Mouse (Mus musculus): ENCODE measurements at regions not wholly inside any gene's neighbourhood (a gene's known extent, or its start where the extent isn't known, plus 50 kb on each side); places are given as distances from the start of the nearest gene placed in this dataset.

DNA sequence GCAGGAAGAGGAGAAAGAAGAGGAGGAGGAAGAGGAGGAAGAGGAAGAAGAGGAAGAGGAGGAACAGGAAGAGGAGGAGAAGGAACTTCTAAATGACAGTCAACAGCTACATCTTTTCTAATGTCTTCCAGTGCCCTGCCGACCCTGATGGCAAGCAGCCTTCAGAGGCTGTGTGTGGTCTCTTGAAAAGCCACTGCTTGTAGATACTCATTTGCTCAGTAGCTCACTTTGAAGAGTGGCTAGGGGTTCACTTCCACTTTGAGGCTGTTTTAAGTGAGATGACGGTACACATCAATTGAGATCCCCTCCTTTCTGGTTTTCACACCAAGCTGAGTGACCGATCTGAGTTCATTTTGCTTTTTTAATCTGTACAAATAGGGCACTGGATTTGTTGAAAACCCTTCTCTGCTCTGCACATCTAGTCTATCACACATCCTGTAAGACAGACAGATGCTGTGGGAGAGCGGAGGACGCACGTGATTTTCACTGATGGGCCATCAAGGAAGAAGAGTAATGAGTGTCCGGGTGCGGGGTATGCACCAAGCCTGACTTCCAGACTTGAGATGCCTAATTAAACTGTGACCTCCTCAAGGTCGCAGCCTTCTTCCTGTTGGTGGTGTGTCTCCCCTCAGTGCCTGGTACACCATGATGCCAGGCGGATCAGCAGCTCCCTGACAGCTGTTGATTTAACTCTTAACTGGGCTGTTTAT lies 239.0 kb downstream of the Mtx2 start:
- no peak for DNase-seq

DNA sequence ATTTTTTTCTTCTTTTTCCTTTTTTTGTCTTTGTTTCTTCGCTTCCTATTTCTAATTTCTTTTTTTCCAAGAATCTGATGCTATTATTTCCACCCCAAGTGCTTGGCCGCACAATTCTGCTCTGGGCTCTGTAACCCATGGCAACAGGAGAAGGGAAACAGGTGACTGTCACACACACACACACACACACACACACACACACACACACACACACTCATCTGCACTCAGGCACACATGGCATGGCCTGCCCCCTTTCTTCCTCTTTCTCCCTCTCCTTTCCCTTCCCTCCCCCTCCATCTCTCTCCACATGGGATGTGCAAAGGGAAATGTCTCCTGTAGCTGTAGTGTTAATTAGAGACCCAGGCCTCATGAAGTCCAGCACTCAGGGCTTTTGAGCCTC lies 239.7 kb downstream of the Mtx2 start:
- no peak for DNase-seq

DNA sequence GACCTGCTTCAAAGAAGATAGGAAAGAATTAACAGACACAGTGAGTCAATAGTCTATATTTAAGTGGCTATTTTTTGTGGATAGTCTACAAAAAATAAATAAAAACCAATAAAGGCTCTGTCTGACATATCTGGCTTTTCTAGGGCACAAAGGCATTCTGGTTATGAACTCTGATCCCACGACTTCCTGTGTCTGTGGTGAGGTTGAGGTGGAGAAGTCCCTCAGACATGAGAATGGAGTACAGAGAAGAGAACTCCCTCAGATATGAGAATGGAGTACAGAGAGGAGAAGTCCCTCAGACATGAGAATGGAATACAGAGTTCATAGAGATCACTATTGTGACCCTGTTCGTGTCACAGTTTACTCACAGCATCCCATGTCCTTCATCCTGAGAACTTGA lies 243.7 kb downstream of the Mtx2 start:
- DNase-seq, result no peak

DNA sequence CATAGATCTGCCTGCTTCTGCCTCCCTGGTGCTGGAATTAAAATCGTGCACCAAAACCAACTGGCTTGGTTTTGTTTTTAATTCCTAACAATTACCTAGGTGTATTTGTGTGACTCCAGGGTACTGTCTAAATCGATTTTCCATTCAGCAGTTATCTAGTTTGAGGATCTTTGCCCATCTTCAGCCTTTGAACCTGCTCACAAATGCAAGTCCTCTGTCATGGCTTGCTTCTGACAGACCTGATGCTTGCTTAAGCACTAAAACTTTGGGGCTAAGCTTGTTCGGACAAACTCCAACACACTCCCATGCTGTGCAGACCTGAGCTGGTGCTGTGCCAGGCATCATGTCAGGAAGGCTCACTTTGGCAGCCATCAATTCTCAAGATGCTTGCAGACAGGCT lies 246.4 kb downstream of the Mtx2 start:
- DNase-seq, result no peak

DNA sequence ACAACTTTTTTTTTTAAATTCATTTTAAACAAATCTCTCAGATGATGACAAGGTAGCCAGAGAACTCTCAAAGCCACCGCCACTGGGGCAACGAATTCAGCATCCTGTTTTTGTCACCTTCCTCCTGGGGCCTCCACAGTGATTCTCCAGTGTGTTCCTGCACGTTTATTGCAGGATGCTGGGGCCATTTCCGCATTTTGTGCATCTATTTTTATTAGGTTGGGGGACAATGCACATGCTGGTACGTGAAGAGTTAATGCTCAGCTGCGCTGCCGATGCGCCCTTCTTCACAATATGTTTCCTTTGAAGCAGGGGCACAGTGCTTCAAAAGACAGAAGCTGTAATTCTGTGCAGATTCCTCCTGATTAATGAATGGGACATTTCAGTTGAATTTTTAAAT lies 246.9 kb downstream of the Mtx2 start:
- DNase-seq, result no peak

DNA sequence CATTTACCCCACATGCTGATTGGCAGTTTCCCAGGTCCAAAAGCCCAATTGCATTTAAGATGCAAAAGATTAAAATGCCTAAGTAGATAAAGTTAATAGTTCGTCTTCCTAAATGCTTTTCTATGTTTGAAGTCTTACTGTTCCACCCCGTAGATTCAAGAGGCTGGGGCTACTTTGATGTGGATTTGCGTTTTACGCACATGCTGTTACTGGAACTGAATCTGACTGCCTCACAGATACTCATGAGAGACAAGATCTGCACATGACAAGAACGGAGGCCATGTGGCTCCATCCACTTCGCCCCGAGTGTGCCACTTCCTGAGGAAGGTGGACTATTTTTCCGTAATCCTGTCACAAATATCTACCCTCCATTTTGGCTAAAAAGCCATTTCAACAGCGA lies 247.6 kb downstream of the Mtx2 start:
- peak; percentile 39 to 71 for DNase-seq

DNA sequence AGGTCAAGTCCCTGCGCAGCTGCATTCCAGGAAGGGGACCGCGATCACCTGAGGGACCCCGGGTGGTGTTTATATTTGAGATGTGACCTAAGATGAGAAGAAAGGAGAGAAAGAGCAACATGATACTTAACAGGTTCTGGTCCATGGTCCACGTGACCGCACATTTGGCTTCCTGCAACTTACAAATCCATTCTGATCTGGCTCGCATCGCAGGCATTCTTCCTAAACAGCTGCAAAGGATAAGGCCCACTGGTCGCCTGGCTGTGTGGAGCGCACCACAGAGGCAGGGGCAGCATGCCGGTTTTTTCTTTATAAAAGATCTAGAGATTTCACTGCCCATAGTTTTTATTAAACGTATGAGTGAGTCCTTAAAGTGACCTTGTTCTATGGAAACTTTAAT lies 261.6 kb downstream of the Mtx2 start:
- no peak for DNase-seq

DNA sequence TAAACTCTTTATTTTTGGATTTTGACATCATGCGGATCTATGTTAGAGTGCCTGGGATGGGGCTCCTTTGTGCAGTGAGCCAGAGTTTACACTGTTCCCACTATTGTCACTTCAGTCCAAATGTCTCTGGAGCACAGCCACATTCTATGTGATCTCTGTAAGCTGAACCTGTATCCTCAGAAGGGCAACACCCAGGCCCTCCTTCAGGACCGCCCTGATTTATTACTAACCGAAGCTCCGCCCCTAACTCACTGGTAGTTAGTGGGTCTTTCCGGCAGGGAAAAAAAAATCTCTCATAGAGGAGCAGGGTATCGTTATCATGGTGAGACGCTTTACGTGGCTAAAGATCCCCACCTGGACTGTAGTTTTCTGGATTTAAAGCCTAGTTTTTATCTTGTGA lies 263.6 kb downstream of the Mtx2 start:
- DNase-seq, result no peak

DNA sequence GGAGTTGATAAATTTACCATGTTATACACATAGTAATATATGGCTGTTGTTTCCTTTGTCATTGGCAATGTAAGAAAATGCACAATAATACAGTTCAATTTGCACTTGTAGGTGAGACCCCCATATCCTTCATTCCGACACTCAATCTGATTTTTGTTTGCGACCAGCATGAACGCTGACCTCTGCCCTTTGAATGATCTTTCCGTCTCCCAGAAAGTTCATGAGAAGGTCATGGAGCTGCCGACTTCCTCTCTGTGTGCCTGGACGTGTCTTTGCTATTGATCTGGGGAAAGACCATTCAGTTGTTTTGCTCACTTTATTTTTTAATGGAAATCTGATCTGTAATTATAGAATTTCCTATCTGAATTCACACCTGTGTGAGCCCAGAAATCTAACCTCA lies 264.0 kb downstream of the Mtx2 start:
- no peak for DNase-seq

DNA sequence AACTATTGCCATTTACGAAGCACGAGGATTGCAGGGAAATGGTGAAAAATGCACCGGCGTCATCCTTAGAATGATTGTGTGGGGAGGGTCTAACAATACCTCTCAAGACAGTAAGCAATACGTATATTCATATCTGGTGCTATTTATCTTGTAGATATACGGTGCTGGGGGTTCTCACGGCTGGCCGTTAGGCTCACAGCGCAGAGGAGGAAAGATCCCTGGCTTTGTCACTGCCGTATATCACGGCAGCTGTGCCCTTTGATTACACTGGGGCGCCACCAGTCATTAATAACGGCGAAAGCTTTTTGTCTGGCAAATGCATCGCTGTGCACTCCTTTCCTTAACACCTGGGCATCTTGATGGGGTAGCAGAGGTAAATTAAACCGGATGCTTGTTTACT lies 264.8 kb downstream of the Mtx2 start:
- DNase-seq, result no peak

DNA sequence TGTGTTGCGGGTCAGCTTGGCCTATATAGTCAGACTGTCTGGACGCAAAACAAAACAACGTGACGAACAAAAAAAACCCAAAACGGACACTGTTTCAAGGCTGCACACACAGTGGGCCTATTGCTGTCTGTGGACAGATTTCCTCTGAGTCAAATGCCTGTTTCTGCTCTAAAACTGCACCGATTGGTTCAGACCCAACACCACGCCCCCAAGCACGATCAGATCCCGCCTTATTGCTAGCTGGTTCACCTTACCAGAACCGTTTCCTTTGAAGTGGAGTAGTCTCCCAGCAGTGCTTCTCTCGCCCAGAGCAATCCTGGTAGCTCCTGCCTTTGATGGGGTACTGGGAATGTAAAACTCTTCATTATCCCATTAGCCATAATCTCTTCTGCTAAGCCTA lies 275.9 kb downstream of the Mtx2 start:
- DNase-seq, result peak; percentile 2 to 5

DNA sequence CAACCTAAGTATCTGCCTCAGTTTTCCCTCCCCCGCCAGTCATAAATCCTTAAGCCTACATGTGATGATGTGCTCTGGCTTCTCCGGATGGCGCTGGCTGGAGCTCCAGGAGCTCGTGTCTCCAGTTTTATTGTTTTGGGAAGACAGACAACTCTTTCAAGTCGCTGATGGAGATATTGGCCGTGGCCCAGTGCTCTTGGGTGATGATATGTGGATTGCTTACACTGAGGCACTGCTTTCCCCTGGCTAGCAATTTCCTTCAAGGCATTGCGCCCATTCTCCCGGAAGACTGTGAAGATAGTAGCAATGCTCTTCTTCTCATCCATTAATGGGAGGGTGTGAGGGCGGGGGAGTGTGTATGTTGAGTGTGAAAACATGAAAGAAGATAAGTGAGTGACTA lies 287.1 kb downstream of the Mtx2 start:
- no peak for DNase-seq

DNA sequence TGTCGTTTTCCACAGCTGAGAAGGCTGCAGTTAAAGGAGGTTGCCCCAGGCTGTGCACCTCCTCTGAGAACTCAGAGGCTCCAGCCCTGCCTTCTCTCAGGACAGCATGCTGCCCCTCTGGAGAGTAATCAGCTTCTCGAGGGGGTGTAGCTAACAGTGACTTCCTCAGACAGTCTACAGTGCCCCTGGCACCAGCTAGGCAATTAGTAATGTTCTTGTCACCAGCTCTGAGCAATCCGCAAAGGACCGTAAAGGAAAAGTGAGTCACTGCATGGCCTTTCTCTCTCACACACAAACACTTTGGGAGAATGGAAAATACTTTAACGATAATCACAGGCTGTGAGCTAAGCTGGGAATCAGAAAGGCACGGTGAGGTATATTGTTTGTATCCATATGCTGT lies 288.8 kb downstream of the Mtx2 start:
- DNase-seq, result no peak

DNA sequence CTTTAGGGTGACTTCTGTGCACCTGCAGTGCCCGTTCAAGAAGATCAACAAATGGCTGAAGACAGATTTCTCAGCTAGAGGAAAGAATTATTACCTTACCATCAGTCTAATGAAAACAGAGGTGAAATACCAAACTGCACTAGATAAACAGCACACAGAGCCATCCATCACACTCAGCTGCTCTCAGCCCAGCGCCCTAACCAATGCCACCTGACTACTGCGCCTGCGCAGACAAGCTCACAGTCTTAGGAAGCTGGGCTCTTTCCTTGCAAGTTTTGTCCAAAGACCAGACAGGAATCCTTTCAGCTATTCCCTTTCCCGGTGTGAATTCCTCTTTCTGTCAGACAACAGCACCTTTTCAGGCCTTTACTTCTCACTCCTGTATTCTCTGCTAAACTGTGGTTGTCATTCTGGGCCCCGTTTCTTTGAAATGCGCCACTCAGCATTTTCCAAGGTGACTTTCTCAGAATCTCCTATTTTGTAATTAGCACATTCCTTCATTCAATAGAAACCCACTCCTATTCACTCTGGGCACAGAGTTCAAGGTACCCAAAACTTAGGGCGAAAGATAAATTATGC lies 292.8 kb downstream of the Mtx2 start:
- no peak for DNase-seq

DNA sequence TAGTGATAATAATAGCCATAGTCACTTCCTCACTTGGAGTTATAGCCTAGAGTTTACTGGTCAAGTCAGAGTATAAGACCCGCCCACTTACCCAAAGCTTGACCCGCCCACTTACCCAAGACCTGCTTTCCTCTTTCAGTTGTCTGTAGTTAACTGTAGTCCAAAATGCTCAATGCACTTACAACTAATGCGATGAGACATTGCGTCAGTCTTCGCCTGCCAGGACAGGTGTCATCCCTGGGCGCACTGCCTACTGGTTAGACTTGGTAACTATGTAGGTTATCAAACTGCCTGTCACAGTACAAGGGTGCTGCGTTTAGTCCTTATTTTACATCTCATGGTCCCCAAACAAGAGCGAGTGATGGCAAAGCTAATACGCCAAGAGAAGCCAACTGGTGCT lies 294.0 kb downstream of the Mtx2 start:
- no peak for DNase-seq

DNA sequence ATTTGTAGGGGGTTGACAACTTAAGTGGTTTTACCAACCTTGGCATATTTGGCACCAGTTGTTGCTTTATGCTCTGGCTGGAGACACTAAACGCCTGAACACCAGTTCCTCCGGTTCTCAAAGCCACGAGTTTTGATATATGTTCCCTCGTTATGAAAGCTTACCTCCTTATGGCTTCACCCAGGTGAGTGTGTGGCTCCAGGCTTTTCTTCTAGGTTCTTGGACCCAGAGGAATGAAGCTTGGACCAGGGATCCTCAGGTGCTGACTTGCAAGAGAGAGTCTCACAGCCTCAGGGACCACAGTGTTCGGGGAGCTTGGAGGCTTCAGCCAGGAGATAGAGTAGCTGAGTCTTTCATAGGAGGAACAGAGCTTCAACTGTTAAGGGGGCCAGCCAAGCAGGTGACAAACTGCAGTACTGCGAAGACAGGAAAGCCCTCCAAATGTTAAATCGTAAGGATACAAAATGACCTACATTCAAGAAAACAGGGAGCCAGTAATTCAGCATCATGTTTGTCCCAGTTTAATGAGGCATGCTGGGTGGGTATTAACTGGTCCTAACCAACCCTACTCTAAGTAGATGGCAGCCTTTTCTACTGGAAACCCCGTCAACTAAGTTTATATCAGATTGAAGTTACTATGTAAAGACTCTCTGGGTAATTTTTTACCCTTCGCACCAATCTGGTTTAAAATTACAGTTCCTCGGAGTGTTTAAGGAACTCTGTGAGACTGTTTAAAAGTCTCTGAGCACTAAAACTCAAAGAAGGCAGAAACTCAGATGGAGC lies 307.9 kb downstream of the Mtx2 start:
- no peak for DNase-seq

DNA sequence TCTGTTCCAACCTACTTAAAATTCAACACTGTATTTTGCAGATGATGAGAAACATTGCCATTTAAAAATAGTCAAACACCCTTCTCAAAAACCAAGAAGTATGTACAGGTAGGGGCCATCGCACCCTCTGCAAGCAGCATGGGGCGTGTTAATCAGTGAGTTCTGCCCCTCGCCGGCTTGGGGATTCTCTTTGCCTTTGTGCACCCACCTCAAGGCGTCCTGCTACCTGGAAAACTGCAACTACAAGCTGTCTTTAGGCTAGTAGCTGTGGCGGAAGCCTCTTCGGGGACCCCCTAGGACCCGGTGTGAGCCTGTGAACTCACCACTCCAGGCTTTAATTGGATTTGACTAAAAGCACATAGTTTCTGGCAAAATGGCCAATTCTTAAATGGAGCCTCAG lies 311.0 kb downstream of the Mtx2 start:
- DNase-seq, result no peak

DNA sequence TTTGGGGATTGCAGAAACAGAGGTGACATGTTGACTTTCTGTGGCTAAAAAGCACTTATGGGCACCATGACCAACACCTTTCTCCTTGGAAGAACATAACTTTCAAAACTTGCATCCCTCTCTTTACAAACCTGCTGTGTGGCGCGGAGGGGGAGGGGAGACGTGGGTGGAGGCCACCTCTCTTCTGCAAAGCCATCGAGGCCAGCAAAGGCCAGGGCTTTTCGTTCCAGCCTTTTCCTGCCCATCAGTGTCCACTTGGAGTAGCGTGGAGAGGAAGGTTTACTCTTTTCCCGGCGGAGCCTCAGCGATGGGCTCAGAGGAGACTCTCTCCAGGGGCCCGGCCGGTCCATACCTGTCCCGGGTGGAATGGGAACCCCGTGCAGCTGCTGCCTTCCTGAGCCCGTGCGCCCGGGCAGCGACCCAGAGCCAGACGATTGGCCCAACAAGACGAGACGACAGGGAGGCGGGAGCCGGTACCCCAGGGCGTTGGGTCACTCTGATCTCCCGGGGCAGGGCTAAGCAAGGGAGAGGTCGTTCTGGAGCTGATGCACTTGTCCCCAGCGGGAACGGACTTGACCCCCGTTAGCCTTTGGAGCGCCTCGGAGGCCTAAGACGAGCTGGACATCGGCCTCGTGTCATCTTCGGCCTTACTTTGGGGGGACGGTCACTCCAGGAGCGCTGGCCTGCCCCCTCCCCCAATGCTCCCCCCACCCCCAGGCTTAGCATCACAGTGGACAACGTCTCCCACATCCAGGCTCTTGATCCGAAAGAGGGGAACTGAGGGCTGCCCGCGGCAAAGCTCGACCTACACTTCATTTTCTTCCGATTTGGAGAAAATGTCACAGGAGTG lies 311.8 kb downstream of the Mtx2 start:
- DNase-seq, result no peak

DNA sequence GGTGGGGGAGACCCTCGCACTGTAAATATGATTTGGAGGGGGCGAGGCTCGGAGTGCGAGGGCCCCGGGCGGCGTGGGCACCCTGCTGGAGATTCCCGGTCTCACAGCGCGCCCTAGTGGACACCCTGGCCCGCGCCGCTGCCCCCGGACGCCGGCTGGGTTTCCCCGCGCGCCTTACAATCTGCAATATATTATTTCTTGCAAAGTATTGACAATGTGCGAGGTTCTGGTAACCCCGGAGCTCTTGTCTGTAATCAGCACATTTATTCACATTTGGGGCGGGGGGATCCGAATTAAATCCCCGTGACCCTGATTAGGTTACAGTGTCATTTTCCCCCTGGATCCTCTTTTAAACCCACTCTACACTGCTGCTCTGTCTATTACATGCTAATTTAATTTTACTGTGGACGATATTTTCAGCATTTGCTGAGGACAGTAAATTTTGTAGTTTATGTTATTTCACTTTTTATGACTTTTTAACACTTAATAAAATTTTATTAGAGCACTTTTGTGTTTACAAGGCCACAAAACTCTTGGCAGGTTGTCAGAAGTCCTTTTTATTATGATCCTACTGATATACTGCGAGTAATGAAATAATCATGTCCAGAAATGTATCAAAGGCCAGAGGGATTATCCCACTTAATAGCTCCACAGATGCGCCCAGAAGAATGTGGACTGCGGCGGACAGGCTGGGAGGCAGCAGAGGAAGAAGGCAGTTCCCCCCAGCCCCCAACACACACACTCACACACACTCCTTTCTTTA lies 312.6 kb downstream of the Mtx2 start:
- DNase-seq, result peak; percentile 8 to 10

DNA sequence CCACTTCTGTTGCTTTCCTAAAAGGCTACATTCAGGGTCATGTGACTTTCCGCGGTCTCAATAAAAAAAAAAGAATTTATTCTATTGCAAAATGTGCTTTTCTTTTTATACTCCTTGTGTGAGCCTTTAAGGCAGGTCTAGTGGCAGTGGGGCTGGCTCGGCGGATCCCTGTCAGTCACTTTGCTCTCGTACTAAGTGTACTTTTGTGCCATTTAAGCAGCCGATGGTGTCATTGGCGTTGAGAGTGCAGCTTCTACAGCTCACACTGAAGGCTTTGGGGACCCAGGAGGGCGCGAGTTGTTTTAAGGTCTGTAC lies 313.1 kb downstream of the Mtx2 start:
- no peak for DNase-seq

DNA sequence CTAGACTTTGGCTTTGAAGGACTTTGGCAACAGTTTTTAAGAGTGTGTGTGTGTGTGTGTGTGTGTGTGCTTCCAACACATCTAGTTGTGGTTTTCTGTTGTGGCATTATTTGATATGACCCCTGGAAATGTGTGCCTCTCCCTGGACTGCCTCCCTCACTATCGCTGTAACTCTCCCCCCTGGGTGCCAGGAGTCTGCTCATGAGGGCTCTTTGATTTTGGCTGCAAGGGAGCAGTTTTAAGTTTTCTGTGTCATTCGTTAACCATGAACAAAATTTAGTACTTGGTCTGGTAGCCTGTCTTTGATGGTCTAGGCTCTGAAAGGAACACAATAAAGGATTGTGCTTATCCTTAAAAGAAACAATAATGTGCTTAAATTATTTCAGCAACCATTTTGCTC lies 313.9 kb downstream of the Mtx2 start:
- no peak for DNase-seq

DNA sequence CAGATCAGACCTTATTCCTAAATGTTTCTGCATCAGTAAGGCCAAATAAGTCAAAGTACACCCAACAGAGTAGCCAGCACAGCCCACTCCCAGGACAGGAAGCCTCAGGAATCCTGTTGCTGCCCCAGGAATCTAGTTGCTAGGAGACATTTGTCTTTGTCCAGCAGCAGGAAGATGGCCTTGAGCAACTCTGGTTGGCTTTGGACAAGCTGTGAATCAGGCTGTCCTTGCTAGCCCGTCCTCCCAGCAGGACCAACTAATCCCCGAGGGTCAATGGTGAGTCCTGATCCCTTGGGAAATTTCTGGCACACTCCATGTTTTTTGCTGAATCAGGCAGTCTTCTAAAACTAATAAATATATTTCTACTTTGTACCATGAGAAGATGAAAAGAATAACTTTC lies 317.1 kb downstream of the Mtx2 start:
- no peak for DNase-seq

DNA sequence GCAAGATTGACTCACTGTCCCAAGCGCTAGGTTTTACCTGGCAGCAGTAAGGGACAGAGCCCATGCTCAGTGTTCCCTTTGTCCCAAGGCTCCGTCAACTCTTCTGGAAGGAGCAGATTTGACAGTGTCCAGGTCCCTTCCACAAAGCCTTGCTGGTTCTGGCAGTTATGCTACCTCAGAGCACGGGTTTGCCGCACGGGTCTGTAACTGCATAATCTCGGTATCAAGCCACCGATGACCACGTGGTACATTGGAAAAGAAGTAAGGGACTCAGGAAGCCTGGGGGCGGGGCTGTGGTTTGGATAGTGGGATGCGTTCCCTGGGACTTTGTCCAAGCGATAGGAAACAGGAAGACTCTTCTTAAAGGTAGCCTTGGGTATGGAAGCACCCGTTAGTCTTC lies 319.3 kb downstream of the Mtx2 start:
- no peak for DNase-seq

Data from thymus, adult 18-20 months (tissue).